Mouse (Mus musculus): ENCODE results near the gene Tmx2. TPM values are rescaled to one million over a fixed set of nuclear protein-coding genes. Genes with fewer than 3 reads are reported as not detected.
"Not testable (repeated sequence)": the region's sequence is repeated elsewhere in the genome, so short reads cannot be mapped to it uniquely, and the experiment has no call there.

Tmx2 gene
- polyA plus RNA-seq, 1 experiment from 2014 or later: 179 TPM

- H3K4me3 ChIP-seq: peak within 1 kb of the TSS; percentile 97
- peak; percentile 99 for ATAC-seq
- H3K36me3 ChIP-seq (ENCODE audit: poor library complexity, severe bottlenecking): peaks cover 40% of the 10 kb centered on the region
- no peaks in the 10 kb centered on the region for H3K9me3 ChIP-seq (replicated peaks)
- peak within 1 kb of the TSS; percentile 88 for H3K9ac ChIP-seq
- H3K27ac ChIP-seq: peak within 1 kb of the TSS; percentile 51
- H3K27me3 ChIP-seq: no peaks in the 10 kb centered on the region
- under 1% methylated on average over 44 of the region's 44 CpGs for WGBS
- H3K4me1 ChIP-seq: peaks cover 26% of the 10 kb centered on the region
- peak within 1 kb of the TSS; percentile 78 for H3K4me2 ChIP-seq
Observed at GRCm38 (mm10) chr2:84677968-84678880, 716 bp downstream of the Tmx2 start, which contains the start of the genes Gm28635 and Med19. Gene Gm28635, minus strand, starts transcription at chr2:84678041. Gene Med19, plus strand, starts transcription at chr2:84678402.

GRCm38 (mm10) chr2:84677270-84677967 is 1.5 kb downstream of the Tmx2 start:
- 11% methylated on average over 22 of the region's 22 CpGs for WGBS
- H3K4me2 ChIP-seq: peak overlapping the region; percentile 75
- H3K27me3 ChIP-seq: no peaks in the 10 kb centered on the region
- H3K4me1 ChIP-seq: peaks cover 26% of the 10 kb centered on the region
- H3K9me3 ChIP-seq (replicated peaks): no peaks in the 10 kb centered on the region
- peak; percentile 42 for ATAC-seq
- peak overlapping the region; percentile 51 for H3K27ac ChIP-seq
- H3K9ac ChIP-seq: peak overlapping the region; percentile 76
- peak overlapping the region; percentile 97 for H3K4me3 ChIP-seq
- H3K36me3 ChIP-seq (ENCODE audit: poor library complexity, severe bottlenecking): peaks cover 44% of the 10 kb centered on the region

GRCm38 (mm10) chr2:84671535-84671934 is 7.4 kb downstream of the Tmx2 start:
- peak overlapping the region; percentile 92; the same call in 1 of the 2 replicates for H3K27ac ChIP-seq
- H3K4me3 ChIP-seq: peak overlapping the region; percentile 88; the same call in 1 of the 2 replicates

GRCm38 (mm10) chr2:84670569-84670933 is 8.4 kb downstream of the Tmx2 start, which contains the start of gene Selenoh:
Gene Selenoh, minus strand, starts transcription at chr2:84670770.
- Histone ChIP-seq H3K9ac (peak within 1 kb of the TSS; percentile 89), H3K27me3 (no peaks in the 10 kb centered on the region), H3K4me3 (peak within 1 kb of the TSS; percentile 88), H3K36me3 (ENCODE audit: poor library complexity, severe bottlenecking) (peaks cover 50% of the 10 kb centered on the region), H3K27ac (peak within 1 kb of the TSS; percentile 92), H3K4me1 (peaks cover 13% of the 10 kb centered on the region), H3K4me2 (peak within 1 kb of the TSS; percentile 71), H3K9me3 (replicated peaks) (no peaks in the 10 kb centered on the region)
- WGBS: under 1% methylated on average over 20 of the region's 20 CpGs
- peak; percentile 98 for ATAC-seq

More at GRCm38 (mm10) chr2:84671535-84671934, 7.4 kb downstream of the Tmx2 start:
- peaks cover 58% of the 10 kb centered on the region for H3K36me3 ChIP-seq (ENCODE audit: poor library complexity, severe bottlenecking)
- H3K4me1 ChIP-seq: peaks cover 21% of the 10 kb centered on the region
- H3K27me3 ChIP-seq; H3K9ac ChIP-seq; H3K9me3 ChIP-seq (replicated peaks); ATAC-seq: not testable (repeated sequence)
- WGBS: 53% methylated on average over 4 of the region's 5 CpGs
- peak overlapping the region; percentile 71 for H3K4me2 ChIP-seq

GRCm38 (mm10) chr2:84669828-84670568 is 8.9 kb downstream of the Tmx2 start:
- H3K4me3 ChIP-seq: peak overlapping the region; percentile 88
- H3K9me3 ChIP-seq (replicated peaks): no peaks in the 10 kb centered on the region
- H3K27ac ChIP-seq: peak overlapping the region; percentile 92
- peak overlapping the region; percentile 71 for H3K4me2 ChIP-seq
- H3K27me3 ChIP-seq: no peaks in the 10 kb centered on the region
- peaks cover 13% of the 10 kb centered on the region for H3K4me1 ChIP-seq
- ATAC-seq: peak; percentile 77
- peaks cover 45% of the 10 kb centered on the region for H3K36me3 ChIP-seq (ENCODE audit: poor library complexity, severe bottlenecking)
- peak overlapping the region; percentile 89 for H3K9ac ChIP-seq
- WGBS: 2% methylated on average over 36 of the region's 39 CpGs

GRCm38 (mm10) chr2:84666081-84666480 is 12.9 kb downstream of the Tmx2 start:
- no peak overlapping the region for H3K4me2 ChIP-seq
- ATAC-seq: no peak
- H3K27me3 ChIP-seq: no peaks in the 10 kb centered on the region
- no peak overlapping the region; the same call in 1 of the 2 replicates for H3K27ac ChIP-seq
- 74% methylated on average over 12 of the region's 12 CpGs for WGBS
- H3K4me3 ChIP-seq: no peak overlapping the region
- no peak overlapping the region for H3K9ac ChIP-seq
- peaks cover 19% of the 10 kb centered on the region for H3K36me3 ChIP-seq (ENCODE audit: poor library complexity, severe bottlenecking)
- H3K9me3 ChIP-seq (replicated peaks): no peaks in the 10 kb centered on the region
- H3K4me1 ChIP-seq: peaks cover 13% of the 10 kb centered on the region

- Histone ChIP-seq H3K4me3 (no peak overlapping the region), H3K27me3 (no peaks in the 10 kb centered on the region), H3K27ac (no peak overlapping the region), H3K36me3 (ENCODE audit: poor library complexity, severe bottlenecking) (peaks cover 5% of the 10 kb centered on the region; the same call in 1 of the 2 replicates), H3K9ac (no peak overlapping the region), H3K9me3 (replicated peaks) (no peaks in the 10 kb centered on the region), H3K4me1 (no peaks in the 10 kb centered on the region), H3K4me2 (no peak overlapping the region)
- WGBS: 26% methylated on average over 2 of the region's 2 CpGs
- no peak; the same call in 1 of the 2 replicates for ATAC-seq
Observed at GRCm38 (mm10) chr2:84662866-84663265, 16.1 kb downstream of the Tmx2 start.

- H3K9me3 ChIP-seq (replicated peaks): no peaks in the 10 kb centered on the region
- H3K27ac ChIP-seq: no peak overlapping the region
- H3K4me3 ChIP-seq: no peak overlapping the region
- no peak for ATAC-seq
- H3K4me1 ChIP-seq: no peaks in the 10 kb centered on the region
- no peak overlapping the region for H3K9ac ChIP-seq
- no peaks in the 10 kb centered on the region for H3K27me3 ChIP-seq
- no peak overlapping the region for H3K4me2 ChIP-seq
- no peaks in the 10 kb centered on the region for H3K36me3 ChIP-seq (ENCODE audit: poor library complexity, severe bottlenecking)
- WGBS: 74% methylated on average over 3 of the region's 3 CpGs
Observed at GRCm38 (mm10) chr2:84660253-84660652, 18.7 kb downstream of the Tmx2 start.

- no peak within 1 kb of the TSS for H3K9ac ChIP-seq
- H3K4me2 ChIP-seq: no peak within 1 kb of the TSS
- no peak within 1 kb of the TSS for H3K4me3 ChIP-seq
- H3K27me3 ChIP-seq: no peaks in the 10 kb centered on the region
- H3K4me1 ChIP-seq: no peaks in the 10 kb centered on the region
- WGBS: 94% methylated on average over 32 of the region's 32 CpGs
- no peaks in the 10 kb centered on the region for H3K9me3 ChIP-seq (replicated peaks)
- ATAC-seq: no peak
- H3K27ac ChIP-seq: no peak within 1 kb of the TSS
- H3K36me3 ChIP-seq (ENCODE audit: poor library complexity, severe bottlenecking): no peaks in the 10 kb centered on the region
Observed at GRCm38 (mm10) chr2:84658806-84659205, 20.1 kb downstream of the Tmx2 start, which contains the start of gene Btbd18. Gene Btbd18, plus strand, starts transcription at chr2:84659079.

- Histone ChIP-seq H3K9me3 (replicated peaks) (no peaks in the 10 kb centered on the region), H3K36me3 (ENCODE audit: poor library complexity, severe bottlenecking) (no peaks in the 10 kb centered on the region), H3K27me3 (no peaks in the 10 kb centered on the region), H3K4me1 (peaks cover 3% of the 10 kb centered on the region; the same call in 1 of the 2 replicates), H3K9ac (no peak overlapping the region), H3K4me2 (no peak overlapping the region), H3K27ac (no peak overlapping the region), H3K4me3 (no peak overlapping the region)
- no peak for ATAC-seq
- WGBS: 72% methylated on average over 1 of the region's 1 CpGs
Observed at GRCm38 (mm10) chr2:84655864-84656263, 23.1 kb downstream of the Tmx2 start.

- Histone ChIP-seq H3K4me2 (no peak overlapping the region), H3K9ac (no peak overlapping the region), H3K36me3 (ENCODE audit: poor library complexity, severe bottlenecking) (no peaks in the 10 kb centered on the region), H3K27me3 (no peaks in the 10 kb centered on the region), H3K9me3 (replicated peaks) (no peaks in the 10 kb centered on the region), H3K27ac (no peak overlapping the region), H3K4me3 (no peak overlapping the region), H3K4me1 (peaks cover 4% of the 10 kb centered on the region)
- no peak for ATAC-seq
Observed at GRCm38 (mm10) chr2:84653354-84653753, 25.6 kb downstream of the Tmx2 start.

Measured in forebrain, embryonic 13.5 days (tissue).